Mouse (Mus musculus): ENCODE measurements around the gene Olfr615.

DNA sequence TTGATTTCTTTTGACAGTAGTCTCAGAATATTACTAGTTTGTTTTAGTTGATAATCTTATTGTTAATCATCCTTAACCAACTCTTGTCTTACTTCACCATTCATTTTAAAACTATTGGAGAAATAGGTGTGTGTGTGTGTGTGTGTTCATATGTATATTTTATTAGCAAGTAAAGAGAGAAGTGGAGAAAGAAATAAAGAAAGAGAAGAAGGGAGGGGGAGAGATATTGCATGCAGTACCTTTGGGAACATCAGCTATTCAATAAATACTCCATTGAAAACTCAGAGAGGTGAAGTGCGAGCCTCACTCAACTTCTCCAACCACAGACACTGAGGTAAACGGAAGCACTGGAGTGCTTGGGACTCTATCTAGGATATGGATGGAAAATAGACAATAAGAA lies at the start of gene Olfr615:
- no peak for TF ChIP-seq CTCF (IDR thresholded peaks at IDR 0.05; ENCODE audit: low read depth)
- TF ChIP-seq EP300 (IDR thresholded peaks at IDR 0.05; ENCODE audit: low read depth), result no peak
